Mouse (Mus musculus) gastrocnemius, adult 2 months (tissue): ENCODE data around the gene Gstt2. TPM values are rescaled to one million over a fixed set of nuclear protein-coding genes. Genes with fewer than 3 reads are reported as not detected.
A peak's percentile ranks its signal among the peaks of the same experiment; 100 is the strongest.
"Not testable (repeated sequence)": the region's sequence is repeated elsewhere in the genome, so short reads cannot be mapped to it uniquely, and the experiment has no call there.

Source experiments
- DNase-seq: peaks from one replicate; pipeline ENCODE4 v3.0.0; 2022
- H3K27ac ChIP-seq: fragments of 200-600 bp; 2 replicates; pipeline ENCODE4 v1.8.1; 2022; ENCODE audit warnings: mild to moderate bottlenecking
- H3K4me3 ChIP-seq: fragments of 200-600 bp; 2 replicates; pipeline ENCODE4 v1.8.1; 2022; ENCODE audit warnings: mild to moderate bottlenecking, moderate library complexity
- CTCF ChIP-seq: fragments of 200-600 bp; IDR thresholded peaks from 2 replicates; pipeline ENCODE4 v1.8.1; 2022; ENCODE audit warnings: antibody characterized with exemption, mild to moderate bottlenecking, moderate library complexity
- intact Hi-C: fragments of 180-260 bp; cut with DNase I; formaldehyde crosslinking; loops from one replicate; pipeline ENCODE4 v1.15.1; 2025
- total RNA-seq, 2 experiments: library from RNA; stranded (reverse); gene quantifications; 2 replicates each; pipeline ENCODE4 v1.2.3; 2021

Gene Gstt2
- total RNA-seq, 2 experiments from 2014 or later = 2.3 to 4.2 TPM

DNA sequence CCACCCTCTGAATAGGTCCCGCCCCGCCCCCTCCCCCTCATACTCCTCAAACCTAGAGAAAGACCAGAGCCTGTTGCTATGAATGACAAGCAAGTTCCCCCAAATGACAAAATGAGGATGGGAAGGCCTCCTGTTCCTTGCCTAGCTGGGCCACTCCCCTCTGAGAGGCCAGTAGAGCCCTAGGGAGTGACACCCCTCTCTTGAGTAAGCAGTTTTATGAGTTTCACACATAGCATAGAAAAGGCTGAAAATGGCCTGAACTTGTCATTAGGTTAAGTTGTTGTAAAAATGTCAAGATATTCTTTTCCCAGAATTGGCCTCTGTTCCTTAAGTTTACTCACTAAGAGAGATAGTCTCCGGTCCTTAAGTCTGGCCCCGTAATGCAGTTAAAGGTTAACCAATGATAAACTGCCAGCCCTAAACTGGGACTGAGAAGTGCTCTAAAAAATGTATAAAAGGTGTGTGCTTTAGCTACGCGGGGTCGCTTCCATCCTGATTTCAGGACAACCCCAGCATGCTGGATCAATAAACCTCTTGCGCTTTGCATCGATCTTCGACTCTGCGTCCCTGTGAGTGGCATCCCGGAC lies 15.4 kb upstream of the Gstt2 start:
- TF ChIP-seq CTCF = no peak
- DNase-seq = no peak
- no peak overlapping the region for H3K27ac ChIP-seq
- no peak overlapping the region for H3K4me3 ChIP-seq
- intact Hi-C loops = loop anchor here (1.0 to 5.0 kb wide), 3 partner anchors 108 to 266 kb away; no protein-coding TSS in a partner anchor

DNA sequence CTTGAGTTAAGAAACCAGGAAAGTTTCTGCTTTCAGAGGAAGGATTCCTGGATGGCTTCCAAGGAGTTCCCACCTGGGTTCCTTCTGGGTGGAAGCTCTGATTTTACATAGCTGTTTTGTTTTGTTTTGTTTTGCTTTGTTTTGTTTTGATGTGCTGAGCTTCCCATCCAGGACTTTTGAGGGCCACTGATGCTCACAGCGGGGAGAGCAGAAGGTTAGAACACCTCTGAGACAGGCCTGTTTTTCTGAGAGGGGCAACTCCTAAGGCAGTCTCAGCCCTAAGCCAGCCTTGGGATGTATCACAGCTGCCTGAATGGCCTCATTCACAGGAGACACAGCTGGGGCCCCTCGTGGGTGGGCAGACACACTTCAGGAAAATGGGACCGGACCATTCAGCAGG lies 14.5 kb upstream of the Gstt2 start:
- intact Hi-C loops = loop anchor here (5.0 kb wide), 1 partner anchor 214 kb away; no protein-coding TSS in a partner anchor
- no peak overlapping the region for H3K27ac ChIP-seq
- no peak for TF ChIP-seq CTCF
- no peak overlapping the region for H3K4me3 ChIP-seq
- no peak for DNase-seq

DNA sequence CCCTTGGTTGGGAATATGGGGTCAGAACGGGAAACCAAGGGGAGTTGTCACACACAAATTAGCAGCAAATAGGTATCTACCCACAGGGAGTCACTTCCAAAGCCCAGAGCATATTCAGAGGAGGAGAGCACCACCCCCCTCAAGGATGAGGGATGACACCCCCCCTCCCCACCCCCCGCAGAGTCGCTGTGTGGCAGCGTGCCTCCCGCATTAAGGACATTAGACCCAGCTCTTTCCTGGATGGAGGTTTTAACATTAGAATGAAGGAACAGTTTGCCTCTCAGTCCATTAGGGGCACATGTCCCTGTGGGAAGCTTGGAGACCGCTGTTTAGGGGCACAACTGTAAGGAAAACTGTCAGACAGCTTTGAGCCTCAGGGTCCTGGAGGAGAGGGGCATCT lies 13.9 kb upstream of the Gstt2 start:
- Histone ChIP-seq H3K27ac (no peak overlapping the region), H3K4me3 (no peak overlapping the region)
- no peak for TF ChIP-seq CTCF
- intact Hi-C loops = loop anchor here (5.0 kb wide), 1 partner anchor 214 kb away; no protein-coding TSS in a partner anchor
- DNase-seq = no peak

DNA sequence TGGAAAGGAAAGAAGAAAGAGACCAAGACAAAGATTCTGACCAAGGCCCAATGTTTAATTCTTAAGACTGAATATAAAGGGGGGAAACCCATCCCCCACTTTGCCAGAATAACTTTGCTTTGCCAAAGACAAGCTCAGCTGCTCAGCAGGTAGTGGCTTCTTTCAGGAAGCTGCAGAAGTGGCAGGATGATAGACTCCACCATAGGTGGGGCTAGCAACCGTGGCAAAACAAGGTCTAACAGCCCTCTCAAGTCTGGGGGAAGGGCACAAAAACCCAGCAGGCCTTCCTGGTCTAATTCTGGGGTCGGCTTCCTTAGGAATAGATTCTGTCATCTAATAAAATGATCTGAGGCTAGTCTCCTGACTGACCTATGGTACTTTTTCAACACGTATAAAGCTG lies 11.2 kb upstream of the Gstt2 start:
- intact Hi-C loops = no loop called here
- no peak for DNase-seq
- no peak for TF ChIP-seq CTCF
- Histone ChIP-seq H3K4me3 (no peak overlapping the region), H3K27ac (no peak overlapping the region)

DNA sequence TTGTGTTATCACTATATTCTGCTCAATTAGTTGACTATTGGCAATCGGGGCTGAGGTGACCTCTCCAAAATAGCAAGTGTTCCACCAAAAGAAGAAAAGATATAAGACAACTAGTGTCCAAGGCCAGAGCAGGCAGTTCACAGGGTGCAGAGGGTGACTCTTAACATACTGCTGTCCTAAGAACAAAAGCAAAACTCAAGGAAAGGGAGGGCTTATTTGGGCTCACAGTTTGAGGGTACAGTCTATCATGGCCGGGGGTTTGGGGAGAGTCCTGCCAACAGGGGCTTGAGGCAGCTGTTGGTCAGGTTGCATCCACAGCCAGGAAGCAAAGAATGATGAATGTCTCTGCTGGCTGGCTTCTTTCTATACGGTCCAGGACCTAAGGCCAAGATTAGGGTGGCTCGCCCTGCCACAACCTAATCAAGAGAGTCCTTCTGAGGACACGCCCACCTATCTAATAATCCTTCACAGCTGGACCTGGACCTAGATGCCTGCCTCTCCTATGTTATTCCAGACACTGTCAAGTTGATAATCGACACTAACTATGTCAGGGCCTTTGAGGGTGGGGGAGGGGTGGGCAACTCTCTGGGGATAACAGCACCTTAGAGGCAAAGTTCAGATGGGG lies 8.2 kb upstream of the Gstt2 start:
- Histone ChIP-seq H3K4me3 (no peak overlapping the region), H3K27ac (peak overlapping the region; percentile 61)
- intact Hi-C loops = no loop called here
- DNase-seq = no peak
- no peak for TF ChIP-seq CTCF

DNA sequence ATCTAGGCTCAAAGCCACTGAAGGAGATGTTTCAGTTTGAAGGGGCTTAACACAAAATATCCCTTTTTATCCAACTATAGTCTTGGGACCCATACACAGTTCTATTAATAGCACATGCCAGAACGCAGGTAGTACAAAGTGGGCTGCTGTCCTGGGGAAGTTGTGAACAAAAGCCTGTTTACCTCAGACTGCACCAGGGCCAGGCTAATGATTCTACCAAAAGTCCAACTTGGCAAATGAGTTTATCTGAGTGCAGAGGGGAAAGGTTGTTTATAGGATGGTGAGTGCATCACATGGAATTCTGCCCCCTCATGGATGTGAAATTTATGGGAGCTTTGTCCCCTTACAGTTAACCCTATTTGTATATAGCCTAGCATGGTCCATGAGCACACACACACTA lies 7.6 kb upstream of the Gstt2 start:
- intact Hi-C loops = no loop called here
- peak; percentile 18; the same call in 1 of the 2 replicates for TF ChIP-seq CTCF
- DNase-seq = no peak
- H3K27ac ChIP-seq = peak overlapping the region; percentile 82
- H3K4me3 ChIP-seq = no peak overlapping the region

DNA sequence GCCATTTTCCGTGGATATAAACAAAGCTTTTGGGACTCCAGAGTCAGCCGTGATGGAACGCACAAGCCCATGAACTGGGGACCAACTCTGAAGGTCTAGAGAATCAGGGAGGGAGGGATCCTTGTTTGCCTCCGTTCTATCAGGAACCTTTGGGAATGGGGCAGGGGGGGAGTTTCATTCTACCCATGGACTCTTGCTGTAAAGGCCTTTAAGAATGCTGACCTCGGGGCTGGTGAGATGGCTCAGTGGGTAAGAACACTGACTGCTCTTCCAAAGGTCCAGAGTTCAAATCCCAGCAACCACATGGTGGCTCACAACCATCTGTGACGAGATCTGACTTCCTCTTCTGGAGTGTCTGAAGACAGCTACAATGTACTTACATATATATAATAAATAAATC lies 6.7 kb upstream of the Gstt2 start:
- H3K27ac ChIP-seq, H3K4me3 ChIP-seq, DNase-seq, intact Hi-C loops: not testable (repeated sequence)

DNA sequence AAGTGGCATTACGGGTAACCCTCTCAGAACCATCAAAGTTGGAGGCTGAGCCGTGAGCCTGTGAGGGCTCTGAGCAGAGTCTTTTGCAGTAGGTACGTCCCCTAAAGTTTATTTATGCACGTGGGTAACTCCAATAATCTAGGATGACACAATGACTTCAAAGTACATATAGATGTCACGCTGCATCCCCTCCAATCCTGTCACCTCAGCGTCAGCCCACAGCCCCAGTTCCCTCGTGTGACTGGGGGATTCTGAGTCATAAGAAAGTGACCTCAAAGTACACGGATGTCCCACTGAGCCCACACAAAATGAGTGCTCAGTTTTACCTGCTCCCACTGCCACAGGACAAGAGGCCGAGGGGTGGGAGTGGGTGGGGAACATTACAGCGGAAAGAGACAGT lies 1.9 kb upstream of the Gstt2 start:
- no peak overlapping the region for H3K27ac ChIP-seq
- no peak for DNase-seq
- H3K4me3 ChIP-seq = no peak overlapping the region
- intact Hi-C loops = no loop called here
- no peak for TF ChIP-seq CTCF

DNA sequence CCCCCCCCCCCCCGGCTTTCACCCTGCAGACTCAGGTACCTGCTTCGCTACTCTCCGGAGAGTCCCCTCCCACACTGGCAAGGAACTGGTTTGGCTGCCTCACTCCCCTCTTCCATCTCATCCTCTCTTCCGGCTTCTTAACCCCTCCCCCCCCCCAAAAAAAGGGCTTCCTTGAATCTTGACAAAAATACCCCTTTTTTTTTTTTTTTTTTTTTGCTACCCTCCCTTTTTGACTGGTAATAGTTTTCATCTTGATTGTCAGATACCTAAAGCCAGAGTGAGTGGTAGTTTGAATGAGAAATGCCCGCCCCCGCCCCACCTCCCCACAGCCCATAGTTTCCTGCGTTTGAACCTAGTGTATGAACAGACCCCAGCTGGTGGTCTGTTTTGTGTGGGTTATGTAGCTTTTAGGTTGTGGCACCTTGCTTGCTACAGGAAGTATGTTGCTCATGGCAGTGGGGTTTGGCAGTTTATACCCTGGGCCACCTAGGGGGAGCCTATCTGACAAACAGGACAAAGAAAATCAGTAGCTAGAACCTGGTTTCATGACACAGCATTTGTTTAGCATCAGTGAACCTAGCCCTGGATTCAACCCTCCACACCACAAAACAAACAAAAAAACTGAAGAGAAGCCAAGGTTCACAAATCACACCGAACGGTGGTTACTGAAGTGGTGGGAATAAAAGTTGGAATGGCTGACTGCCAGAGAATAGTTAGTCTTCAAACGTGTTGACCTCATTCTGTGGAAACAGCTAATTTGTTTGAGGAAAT lies 1.3 kb downstream of the Gstt2 start:
- peak overlapping the region; percentile 89 for H3K27ac ChIP-seq
- DNase-seq = no peak
- intact Hi-C loops = no loop called here
- no peak for TF ChIP-seq CTCF
- peak overlapping the region; percentile 80 for H3K4me3 ChIP-seq

DNA sequence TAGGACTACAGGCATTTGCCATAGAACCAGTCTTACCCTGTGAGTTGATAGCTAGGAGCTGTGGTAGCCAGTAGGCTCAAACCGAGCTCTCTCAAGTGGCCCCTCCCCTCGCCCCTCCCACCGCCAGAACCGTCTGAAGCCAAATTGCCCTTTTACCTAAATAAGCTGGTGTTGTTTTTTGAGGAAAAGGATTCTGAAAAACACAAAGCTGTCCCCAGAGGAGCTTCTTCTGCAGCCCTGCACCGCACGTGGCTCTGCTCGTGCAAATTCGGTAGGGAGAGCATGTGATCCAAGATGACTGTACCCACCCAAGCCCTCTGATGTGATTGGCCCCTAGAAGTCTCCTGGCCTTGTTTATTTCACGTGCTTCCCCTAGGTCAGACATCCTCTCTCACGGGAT lies 1.9 kb downstream of the Gstt2 start:
- H3K4me3 ChIP-seq = peak overlapping the region; percentile 80
- peak; percentile 61 for DNase-seq
- TF ChIP-seq CTCF = no peak
- intact Hi-C loops = no loop called here
- H3K27ac ChIP-seq = peak overlapping the region; percentile 89

DNA sequence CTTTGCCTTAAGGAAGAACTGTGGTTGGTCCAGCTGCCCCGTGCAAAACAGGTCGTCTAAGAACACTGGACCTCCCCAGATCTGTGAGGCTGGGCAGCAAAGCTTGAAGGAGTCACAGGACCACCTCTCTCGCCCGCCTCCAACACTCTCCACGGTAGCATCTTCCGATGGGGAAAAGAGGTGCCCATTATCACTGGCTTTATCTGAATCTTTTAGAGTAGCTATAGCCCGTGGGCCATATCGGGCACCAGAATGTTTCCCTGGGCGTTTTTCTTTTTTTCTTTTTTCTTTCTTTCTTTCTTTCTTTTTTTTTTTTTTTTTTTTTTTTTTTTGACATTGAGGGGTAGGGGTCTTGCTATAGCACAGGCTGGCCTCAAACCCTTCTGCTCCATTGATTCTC lies 2.5 kb downstream of the Gstt2 start:
- no peak for DNase-seq
- TF ChIP-seq CTCF = no peak
- Histone ChIP-seq H3K27ac (peak overlapping the region; percentile 89), H3K4me3 (peak overlapping the region; percentile 80)
- intact Hi-C loops = no loop called here

DNA sequence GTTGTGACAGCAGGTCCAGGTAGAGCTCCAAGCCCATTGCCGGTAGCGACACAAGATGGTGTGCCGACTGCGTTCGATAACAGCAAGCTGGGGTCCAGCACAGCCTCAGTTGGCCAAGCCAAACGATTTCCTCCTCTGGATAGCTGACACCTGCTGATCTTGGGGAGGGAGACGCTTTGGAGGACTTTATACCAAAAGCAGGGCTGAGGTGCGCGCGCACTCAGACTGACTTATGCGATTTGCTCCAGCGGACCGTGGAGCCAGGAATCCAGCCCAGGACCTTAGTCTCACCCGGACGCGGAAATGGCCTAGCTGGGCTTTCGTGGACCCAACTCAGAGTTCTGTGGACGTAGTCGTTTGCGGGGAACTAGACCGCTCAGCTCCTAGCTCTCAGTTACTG lies 3.0 kb downstream of the Gstt2 start:
- DNase-seq = peak; percentile 83
- intact Hi-C loops = no loop called here
- peak overlapping the region; percentile 89 for H3K27ac ChIP-seq
- H3K4me3 ChIP-seq = peak overlapping the region; percentile 80
- TF ChIP-seq CTCF = no peak

DNA sequence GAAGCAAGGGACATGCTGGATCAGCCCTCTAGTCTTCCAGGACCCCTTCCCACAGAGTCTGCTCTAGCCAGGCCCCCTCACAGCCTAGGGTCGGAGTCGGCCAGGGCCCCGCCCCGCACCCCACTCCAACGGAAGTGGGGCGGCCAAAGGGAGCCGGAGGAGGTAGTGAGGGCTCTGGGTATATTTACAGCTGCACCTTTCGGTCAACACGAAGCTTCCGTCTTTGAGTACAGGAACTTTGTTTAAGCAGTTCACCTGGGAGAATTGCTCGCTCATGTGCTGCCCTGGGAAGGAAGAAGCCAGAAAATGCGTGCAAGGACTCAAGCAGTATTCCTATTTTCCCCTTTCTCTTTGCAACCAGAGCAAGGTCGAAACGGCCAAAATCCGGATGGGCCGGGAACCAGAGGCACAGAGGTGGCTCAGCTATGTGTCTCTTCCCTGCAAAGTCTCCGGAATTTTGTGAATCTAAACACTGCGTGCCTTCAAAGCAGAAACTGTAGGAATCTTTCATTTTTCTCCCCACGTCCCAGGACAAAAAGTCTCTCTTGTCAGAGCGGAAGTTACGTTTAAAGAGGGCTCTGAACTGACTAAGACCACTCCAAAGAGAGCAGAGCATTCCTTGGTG lies 3.7 kb downstream of the Gstt2 start:
- intact Hi-C loops = loop anchor here (2.0 kb wide), 1 partner anchor 61 kb away; the partner anchor contains the start of gene Ddt
- peak overlapping the region; percentile 80 for H3K4me3 ChIP-seq
- TF ChIP-seq CTCF = no peak
- DNase-seq = peak; percentile 39
- peak overlapping the region; percentile 89 for H3K27ac ChIP-seq
